Mouse (Mus musculus) spleen, postnatal 10 days (tissue): ENCODE results near the gene Cd59a.

Experiments used
- DNase-seq, 2 experiments: peaks; one replicate each; pipeline ENCODE4 v3.0.0; 2021 to 2022; ENCODE audit warnings: low spot score in 2 of 2

Cd59a gene

DNA sequence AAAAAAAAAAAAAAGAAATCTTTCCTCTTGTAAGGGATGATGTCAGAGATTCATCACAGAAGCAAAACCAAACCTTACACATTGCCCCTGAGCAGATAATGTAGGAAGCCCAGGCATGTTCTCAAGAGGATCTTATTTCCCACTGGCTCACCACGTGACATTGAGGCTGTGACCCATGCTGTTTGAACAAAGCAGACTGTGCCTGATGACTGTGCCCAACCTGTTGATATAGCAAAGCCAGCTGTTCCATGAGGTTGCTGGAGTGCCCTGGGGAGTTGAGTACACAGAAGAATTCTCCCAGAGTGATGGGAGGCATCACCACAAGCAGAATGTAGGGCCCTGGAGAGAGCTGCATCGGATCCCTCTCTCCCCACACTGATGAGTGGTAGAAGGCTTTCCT is 40.3 kb downstream of the Cd59a start:
- DNase-seq = no peak

DNA sequence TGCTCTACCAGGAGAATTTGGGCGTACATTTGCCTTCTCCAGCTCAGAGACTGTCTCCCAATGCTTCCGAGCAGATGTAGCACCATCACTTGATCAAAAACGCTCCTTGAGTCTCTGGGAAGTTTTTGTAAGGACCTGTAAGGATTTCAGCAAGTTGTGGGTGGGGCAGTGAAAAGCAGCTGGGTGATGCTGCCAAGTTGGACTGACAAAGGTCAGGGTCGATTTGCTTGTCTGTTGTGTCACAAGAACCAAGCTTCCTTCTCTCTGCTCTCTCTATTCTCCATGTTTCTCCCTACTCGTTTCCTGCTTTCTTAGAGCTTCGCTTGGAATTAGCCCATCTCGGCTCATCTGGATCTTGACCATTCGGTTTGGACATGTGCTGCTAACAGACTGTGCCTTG is 46.5 kb downstream of the Cd59a start:
- no peak for DNase-seq

DNA sequence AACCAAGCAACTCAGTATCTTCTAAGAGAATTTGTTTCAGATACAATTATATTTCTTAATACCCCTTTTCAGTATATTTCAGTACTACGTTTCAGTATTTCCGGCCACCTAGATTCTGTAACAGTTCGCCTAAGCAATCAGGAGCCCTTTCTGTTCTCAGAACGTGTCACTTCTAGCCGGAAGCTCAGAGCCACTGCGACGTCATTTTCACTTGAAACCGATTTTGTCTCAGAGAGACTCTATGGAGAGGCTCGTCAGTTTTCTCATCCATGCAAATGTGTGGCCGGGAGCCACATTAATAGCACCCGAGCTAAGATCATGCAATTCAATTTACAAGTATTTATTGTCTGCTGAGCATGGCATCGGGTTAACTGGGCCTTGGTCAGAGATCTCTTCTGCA is 48.4 kb downstream of the Cd59a start:
- DNase-seq = no peak

DNA sequence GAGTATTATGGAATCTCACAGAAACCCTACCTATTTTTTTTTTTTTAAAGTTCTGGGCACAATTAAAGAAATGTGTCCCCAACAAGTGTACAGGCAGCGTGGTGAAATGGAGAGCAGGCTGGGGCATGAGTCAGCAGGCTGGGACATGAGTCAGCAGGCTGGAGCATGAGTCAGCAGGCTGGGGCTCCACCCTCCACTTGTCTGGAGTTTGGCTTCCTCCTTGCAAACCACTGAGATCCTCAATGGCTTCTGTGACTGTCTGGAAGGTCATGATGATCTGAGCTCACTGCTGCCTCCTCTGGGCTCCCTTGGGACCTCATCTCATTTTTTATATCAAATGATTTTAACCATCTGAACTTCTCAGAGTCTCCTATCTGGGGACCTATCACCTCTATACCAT is 50.4 kb downstream of the Cd59a start:
- peak; percentile 54 to 76 for DNase-seq

DNA sequence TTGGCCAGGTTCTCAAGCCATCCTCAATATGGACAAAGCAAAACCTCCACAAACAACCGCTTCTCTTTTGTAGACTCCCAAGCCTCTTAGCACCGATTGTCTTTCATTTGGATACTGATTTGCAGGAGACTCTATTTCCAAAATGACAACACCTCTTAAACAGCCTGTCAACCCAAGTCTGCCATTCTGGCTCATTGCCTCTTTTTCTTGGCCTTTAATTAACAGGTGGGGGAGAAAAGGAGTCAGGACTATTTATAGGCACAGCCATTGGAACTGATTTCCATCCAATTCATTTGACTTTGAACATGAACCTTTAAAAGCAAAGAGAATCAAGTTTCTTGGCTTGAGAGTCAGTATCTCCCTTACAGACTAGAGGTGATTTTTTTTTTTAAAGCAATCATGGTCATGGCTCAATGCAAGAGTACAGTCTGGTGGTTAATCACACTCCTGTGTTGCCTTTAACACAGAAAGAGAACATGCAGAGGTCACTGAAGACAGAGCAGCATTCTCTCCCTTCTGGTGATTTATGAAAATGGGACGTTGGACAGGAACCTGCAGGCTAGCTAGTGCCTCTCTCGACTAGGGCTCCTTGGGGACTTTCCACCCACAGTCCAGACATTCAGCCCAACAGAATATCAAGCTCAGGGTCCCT is 52.4 kb downstream of the Cd59a start:
- DNase-seq = no peak

DNA sequence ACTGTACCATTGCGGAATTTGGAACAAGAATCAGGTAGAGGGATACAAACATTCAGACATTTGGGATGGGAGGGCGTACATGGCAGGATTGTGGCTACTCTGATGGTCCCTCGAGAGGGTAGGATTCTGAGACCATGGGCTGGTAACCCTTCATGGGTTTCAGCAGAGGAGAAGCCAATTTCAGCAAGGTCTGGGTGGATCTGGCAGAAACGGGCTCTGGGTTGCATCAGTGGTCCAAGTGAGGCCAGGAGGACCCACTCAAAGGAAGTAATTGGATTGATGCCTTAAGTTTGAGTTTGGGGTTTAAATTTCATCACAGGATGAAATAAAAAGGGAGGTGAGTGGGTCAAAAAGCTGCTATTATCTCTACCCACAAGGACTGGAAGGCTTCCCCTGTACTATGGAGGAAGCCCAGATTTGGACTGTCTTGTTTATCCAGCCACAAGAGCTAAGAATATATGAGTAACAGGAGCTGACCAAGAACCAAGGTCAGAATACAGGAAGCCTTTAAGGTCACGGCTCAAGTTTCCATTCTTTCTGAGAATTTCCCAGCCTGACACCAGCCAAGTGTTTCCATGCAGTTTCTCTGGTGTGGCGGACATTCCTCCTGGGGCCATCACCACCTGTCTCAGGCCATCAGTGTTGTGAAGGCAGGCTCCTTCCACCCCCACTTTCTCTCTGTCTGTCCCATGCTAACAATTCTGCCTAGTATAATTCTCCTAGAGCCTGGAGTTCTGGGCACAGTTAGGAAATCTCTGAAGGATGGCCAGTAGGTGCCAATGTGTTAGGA is 55.2 kb downstream of the Cd59a start:
- no peak for DNase-seq

DNA sequence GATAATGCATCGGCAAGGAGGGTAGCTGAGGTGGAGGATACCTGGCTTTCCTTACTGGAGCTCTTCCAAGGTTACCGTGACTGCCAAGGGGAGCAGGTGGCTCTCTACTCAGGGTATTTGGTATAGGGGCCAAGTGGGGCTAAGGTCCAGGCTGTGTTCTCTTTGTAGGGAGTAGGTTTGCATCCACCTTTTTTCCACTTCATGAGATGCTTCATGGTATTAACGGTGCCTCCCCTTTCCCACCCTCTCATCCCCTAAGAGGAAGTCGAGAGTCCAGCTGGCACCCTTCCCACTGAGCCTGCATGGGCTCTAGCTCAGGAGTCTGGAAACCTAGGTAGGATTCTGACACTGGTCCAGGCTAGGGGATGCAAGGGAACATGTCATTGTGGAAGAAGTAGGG is 57.7 kb downstream of the Cd59a start:
- no peak for DNase-seq

DNA sequence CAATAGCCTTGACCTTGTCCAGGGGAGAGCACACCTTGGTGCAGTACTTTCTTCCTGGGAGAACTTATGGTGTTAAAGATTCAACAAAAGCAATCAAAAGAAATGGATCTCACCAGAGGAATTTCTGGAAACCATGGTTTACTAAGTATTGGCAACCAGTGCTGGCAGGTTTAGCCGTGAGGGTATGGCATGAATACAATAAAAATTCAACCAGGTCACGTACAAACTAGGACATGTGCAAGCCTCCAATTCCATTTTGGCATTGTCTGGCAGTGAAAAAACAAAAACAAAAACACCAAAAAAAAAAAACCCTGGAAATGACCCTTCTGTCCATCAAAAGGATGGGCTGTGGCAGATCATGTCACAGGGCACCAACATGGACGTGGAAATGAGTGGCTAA is 58.3 kb downstream of the Cd59a start:
- no peak for DNase-seq

DNA sequence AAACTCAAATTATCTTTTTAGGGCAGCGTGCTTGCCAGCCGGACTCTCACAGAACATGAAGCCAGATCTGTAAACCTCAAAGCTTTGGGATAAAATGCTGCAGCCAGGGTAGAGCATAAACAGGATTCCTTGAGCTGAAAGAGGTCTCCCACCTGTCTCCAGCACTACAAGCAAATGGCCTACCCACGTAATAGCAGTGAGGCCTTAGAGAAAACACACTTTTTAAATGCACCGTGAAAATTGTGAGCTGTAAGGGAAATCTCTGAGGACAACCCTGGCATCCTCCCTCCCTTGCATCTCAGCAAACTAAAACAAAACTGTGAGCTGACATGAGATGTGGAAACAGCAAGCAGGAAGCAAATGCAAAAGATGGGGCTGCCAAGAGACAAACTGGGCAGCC is 62.2 kb downstream of the Cd59a start:
- DNase-seq = no peak

DNA sequence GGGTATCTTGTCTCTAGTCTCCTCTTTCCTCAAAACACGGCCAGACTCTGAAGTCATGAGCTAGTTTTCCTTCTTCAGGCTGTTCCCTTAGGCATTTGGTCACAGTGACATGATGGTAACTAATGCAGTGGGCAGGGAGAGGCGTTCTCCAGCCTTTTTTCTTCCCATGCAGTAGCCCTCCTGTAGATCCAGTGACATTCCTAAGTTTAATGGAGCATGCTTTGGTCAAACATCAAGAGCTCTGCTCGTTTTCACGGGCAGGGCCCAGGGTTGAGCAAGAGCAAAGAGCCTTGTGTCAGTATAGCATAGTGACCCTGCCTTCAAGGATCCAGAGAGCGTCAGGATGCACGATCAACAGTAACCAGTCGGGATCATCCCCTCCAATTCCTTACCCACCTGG is 67.8 kb downstream of the Cd59a start:
- no peak for DNase-seq

DNA sequence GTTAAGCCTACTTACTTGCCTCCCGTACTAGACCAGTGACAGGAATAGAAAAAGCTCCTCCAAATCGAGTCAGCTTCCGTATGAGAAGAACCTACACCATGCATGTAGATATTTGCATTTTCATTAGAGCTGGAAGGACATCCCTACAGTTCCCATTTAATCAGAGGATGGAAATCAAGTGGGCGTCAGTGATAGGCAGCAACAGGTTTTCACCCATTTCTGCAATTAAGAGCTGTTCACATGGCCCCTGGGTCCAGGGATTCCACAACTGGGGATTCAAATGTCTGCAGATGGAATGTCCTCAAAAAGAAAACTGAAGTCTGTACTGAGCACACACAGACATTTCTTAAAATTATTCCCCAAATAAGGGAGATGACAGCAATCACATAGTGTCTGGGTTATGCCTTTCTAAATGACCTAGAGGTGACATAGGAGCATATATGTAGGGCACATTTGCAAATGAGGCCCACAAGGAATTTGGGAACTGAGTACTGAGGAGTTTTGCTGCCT is 68.4 kb downstream of the Cd59a start:
- DNase-seq = no peak
